Mouse (Mus musculus): ENCODE measurements around the gene Krt32.

GRCm38 (mm10) chr11:100096141-100096540 is 8.1 kb upstream of the Krt32 start, which contains the start of gene Krt35:
- TF ChIP-seq USF1 (IDR thresholded peaks at IDR 0.05; ENCODE audit: low read depth, low read length) = no peak
- TF ChIP-seq MAFK (IDR thresholded peaks at IDR 0.05; ENCODE audit: borderline replicate concordance, low read depth, low read length) = no peak
- no peak for TF ChIP-seq EP300 (IDR thresholded peaks at IDR 0.05; ENCODE audit: low read depth in 1 of 2, low read length in 2 of 2)
- no peak for TF ChIP-seq MYC (IDR thresholded peaks at IDR 0.05; ENCODE audit: low read depth, low read length)

Measured in MEL (cell line).